Mouse (Mus musculus) urinary bladder, adult 2 months (tissue): Measurements from ENCODE around the gene Bex2. TPM values are rescaled to one million over a fixed set of nuclear protein-coding genes. Genes with fewer than 3 reads are reported as not detected.
"Not testable (repeated sequence)": the region's sequence is repeated elsewhere in the genome, so short reads cannot be mapped to it uniquely, and the experiment has no call there.

Experiments
- DNase-seq: peaks from one replicate; pipeline ENCODE4 v3.0.0; 2022; ENCODE audit warnings: low spot score
- polyA plus RNA-seq: library from polyadenylated mRNA; depleted of rRNA; stranded (reverse); fragments of >200 nt; gene quantifications from 2 replicates; pipeline ENCODE4 v1.2.3, GENCODE M21; 2012; rRNA removed

The Bex2 gene
- 1.2 and 1.4 TPM in 2 replicates for polyA plus RNA-seq

DNA sequence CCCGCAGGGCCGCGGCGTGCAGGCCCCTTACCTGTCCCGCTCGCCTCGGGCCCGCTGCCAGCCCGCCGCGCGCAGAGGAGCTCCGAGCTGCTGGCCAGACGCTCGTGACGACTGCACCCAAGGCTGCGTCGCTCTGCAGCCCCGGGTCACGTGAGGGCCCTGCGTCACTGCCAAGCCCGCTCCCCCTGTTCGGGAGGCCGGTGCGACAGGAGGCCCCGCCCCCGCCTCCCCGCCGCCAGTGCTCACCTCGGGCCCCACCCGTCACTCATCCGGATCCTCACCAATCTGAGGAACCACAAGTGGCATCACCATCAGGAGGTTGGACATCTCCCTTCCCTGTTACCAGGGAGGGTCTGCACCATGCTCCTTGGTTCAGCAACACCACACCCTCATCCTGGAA lies at the start of gene Bex2:
Gene Bex2 (minus strand): TSS at position 217 of the 400 bp plus-strand sequence.
- DNase-seq = not testable (repeated sequence)

DNA sequence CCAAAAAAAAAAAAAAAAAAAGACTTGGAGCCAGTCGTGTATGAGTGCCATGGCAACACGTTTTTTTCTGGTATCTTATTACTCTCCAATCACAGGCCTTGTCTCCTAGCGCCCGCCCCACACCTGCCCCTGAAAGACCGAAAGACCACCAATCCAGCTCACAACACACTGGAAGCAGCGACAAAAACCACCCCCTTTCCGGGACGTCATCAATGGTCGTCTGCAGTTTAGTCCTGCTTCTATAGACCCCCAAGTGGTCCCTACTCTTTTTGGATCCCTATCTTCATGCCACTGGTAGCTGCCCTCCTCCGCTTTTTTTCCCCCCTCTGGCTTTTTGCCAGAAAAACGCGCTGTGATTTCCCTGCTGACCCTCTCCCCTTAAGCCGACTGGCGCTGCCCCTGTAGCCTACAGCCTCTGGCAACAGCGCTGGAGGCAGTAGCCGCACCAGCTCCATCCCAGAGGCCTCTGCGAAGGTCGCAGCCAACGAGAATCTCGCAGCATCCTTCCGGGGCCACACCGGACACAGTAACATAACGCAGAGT lies 47.5 kb upstream of the Bex2 start:
- no peak for DNase-seq

DNA sequence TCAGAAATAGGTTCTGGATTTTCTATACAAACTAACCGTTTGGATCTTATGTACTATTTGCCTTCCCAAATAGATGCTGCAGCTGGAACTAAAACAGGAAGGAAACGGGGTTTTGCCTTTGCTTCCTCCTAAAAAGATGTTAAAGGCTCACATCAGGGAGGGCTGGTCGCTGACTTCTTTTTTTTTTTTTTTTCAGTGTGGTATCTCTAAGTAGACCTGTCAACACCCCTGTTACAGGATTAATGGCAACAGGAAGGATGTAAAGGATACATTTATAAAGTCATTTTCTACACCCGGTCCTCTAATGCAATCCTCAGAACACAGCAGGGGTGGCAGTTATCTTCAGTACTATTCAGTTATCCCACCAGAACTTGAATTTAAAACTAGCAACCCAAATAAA lies 47.0 kb upstream of the Bex2 start:
- DNase-seq = no peak

DNA sequence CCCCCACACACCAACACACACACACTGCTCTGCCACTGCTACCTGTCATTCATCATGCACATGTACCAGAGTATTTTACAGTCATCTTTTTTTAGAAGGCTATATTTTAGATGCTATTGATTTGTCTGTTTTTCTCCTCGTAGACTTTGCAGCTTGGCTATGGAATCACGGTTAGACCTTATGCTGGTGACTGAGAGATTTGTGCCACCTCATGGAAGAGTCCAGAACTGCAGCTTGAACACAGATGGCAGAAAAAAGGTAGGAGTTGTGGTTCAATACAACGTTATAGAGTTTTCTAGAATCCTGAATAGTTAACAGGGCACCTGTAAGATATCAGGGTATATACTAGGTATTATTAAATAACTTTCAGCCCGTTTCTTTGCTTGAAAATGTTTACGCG lies 39.9 kb upstream of the Bex2 start:
- no peak for DNase-seq

DNA sequence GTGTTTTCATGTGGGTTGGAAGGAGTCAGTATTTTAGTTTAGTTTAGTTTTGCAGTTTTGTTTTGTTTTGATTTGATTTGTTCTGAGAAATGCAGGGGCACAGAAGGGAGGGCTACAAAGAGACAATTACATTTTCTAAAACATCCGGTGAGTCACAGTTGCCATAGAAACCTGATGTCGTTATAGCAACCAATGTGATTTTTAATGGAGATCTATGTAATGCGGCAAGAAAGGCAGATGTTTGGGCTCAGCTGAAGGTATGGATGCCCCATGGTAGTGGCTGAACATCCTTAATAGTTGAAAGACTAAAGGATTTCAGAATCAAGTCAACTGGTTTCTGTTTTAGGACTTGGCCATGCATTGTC lies 36.7 kb upstream of the Bex2 start:
- no peak for DNase-seq

DNA sequence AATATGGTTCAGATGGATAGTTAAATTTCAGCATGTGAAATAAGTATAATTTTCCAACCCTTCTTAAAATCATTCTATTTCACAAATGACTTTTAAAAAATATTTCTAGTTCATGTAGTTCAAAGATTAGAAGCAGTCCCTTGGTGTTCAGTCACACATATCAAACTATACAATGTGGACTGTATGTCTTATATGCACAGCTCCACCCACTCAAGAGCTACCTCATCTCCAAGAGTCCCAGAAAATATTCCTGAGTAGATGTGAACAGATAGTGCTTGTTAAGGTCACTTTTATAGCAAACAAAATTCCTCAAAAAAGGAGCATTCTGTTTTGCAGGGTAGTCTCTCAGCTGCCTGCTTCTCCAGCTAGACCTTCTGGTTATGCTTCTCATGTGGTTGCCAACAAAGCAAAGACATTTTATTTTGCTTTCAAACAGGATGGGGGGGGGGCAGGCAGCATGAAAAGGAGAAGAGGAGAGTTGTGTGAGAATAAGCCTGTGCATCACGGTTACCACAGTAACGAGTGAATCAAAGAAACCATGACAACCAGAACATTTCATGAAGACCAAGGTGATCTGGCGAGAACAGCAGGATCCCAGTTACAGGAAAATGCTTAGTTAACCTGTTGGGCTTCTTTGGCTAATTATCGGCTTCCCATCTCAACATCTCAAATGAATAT lies 36.1 kb upstream of the Bex2 start:
- DNase-seq = no peak

DNA sequence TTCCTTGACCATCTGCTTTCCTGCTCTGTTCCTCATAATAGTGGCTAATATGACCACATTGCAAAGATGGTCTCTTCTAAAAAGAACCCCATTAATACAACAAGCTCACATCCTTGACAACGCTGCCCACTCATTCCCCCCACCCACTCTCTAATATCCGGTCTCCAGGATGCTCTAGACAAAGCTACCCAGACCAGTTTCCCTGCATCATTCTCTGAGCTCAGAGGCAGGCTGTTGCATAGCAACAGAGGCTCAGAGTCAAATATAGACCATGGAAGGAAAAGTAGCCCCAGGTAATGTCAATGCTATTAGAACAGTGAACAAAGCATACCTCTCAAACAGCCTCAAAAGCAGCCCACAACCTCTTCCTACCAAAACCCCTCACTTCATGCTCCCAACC lies 26.4 kb upstream of the Bex2 start:
- DNase-seq = no peak

DNA sequence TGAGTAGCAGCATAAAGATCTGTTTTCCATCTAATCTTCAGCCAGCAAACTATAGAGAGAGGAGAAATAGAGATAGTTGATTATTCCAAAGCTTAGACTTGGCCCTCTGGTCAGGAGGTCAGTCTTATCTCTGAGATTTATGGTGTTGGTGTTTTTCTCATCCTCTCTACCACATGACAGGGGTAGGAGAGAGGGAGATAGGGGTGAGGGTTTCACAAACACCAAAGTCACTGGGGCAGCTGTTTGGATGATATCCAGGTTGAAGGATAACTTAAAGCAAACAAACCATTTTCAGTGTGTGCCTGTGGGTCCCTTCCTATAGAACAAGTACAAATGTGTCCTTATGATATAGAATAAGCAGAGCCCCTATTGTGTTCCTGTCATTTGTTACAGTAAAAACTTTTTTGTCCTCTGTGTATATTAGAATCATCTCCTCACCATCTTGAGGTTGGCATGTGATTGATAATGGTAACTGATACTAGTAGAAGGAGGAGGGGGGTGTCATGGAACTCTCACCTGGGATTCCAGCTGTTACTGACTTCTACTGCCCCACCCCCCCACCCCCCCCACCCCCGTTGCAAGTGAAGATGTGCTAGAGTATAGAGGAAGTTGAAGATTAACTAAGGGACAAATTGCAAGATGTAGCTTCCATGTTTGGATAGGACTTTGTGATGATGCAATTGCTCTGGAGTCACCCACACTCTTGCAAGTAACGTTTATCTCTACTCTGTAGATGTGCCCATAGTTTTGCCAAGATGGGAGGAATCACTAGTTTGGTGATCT lies 24.7 kb upstream of the Bex2 start:
- no peak for DNase-seq

DNA sequence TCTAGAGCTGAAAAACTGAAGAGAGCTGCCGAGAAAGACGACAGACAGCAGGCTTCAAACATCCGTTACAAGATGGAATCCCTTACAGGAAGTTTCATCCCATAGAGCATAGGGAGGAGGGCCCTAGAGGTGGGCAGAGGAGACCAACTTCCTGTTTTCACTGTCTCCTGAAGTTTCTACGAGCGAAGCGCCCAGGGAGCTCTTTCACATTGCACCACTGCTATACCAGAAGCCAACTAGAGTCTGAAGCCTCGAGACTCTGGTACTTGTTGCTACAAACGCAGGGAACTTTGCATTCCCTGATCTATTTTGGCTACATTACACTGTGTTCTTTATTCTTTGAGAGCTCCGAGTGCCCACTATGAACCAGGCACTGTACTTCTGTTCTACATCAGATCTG lies 17.1 kb upstream of the Bex2 start, which contains the start of gene Nxf3:
Gene Nxf3 (minus strand): TSS at position 101 of the 400 bp plus-strand sequence.
- DNase-seq = no peak

DNA sequence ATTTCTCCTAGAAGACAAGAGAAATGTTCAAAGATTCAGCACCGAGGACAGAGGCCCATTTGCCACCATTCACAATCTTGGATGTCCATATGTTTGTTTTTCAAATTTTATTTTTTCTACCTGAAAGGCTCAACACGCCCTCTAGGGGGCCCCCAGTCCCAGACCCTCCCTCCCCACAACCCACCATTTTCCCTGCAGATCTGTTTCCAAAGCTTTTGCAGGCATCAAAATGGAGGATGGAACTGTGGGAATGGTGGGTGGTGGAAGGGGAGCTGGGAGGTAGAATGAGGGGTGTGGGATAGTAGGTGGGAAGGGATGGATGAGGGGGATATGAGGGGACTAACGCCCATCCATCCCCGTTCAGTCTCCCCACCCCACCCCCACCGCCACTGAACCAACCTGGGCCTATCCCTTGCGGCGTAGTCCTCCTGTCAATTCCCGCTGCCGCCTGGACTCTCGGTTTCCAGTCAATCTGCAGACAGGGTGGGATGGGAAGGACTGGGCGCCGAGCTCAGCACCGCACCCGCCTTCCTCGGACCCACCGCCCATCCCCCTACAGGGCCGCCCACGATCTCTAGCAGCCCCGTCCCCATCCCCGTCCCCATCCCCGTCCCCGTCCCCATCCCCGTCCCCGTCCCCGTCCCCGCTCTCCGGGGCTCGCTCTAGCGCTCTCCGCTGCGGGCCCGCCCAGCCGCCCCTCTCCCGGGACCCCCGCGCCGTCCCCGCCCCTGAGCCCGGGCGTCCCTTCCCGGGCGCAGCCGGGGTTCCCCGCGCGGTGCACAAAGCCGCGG lies 640 bp downstream of the Bex2 start:
- not testable (repeated sequence) for DNase-seq

DNA sequence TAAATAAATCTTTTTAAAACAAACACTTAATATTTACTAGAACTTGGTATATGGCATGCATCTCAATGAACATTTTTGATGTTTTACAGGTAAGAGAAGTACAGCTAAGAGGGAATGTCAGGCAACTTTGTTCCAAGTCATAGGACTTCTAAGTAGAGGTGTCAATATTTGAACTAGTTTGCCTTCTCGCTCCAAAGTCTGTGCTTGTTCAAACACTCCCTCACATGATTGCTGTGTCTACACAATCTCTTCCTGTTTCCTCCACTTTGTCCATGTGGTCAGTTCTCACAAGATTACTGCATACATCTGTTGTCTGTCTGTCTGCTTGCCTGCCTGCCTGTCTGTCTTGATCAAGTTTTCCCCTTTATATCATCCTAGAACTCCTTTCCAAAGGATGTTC lies 7.3 kb downstream of the Bex2 start:
- DNase-seq = no peak

DNA sequence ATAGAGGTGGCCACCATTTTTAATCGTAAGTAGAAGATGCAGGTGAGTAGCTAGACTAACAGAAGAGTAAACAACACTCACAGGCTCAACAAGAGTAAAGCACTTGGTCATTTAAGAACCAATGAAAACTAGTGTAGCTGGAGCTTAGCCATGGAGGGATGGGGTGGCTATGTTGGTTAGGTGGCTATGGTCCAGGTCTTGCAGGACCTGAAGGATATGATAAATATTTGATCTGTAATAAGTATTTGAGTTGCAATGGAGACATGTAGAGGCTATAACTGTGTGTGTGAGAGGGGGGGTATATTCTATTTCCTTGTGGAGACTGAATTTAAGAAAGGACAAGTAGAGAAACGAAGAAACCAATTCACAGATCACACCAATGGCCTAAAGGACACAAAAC lies 16.8 kb downstream of the Bex2 start:
- no peak for DNase-seq

DNA sequence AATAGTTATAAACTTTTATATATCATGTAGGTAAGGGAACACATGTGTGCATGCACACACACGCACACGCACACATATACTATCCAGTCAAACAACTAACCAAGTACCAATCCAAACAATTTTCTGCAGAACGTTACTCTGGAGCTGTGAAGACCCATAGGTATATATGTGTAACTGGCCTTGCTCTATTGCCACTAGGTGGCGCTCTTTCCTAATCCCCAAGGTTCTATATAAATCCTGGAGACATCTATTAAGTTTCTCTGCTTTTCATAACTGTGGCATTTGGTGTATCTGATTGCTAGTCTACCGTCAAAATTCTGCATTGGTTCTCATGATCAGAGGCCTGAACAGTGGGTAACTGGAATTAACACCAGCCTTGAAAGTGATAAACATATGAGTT lies 20.5 kb downstream of the Bex2 start:
- DNase-seq = no peak

DNA sequence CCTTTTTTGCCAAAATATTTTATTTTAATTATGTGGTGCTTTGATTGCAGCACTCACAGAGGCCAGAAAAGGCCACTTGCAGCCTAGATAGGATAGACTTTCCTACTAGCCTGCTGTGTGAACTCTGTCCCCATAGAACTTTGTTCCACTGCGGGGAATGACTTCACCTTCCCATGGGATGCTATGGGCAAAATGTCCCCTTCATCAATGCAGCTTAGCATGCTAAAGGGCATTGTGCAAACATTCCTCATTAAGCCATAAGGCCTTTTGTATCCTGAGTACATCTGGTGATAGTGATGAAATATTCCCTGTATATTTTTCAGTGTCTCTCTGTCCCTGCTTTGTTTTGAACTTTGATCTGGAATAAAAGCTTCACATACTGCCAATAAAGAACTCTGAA lies 24.3 kb downstream of the Bex2 start:
- DNase-seq = no peak

DNA sequence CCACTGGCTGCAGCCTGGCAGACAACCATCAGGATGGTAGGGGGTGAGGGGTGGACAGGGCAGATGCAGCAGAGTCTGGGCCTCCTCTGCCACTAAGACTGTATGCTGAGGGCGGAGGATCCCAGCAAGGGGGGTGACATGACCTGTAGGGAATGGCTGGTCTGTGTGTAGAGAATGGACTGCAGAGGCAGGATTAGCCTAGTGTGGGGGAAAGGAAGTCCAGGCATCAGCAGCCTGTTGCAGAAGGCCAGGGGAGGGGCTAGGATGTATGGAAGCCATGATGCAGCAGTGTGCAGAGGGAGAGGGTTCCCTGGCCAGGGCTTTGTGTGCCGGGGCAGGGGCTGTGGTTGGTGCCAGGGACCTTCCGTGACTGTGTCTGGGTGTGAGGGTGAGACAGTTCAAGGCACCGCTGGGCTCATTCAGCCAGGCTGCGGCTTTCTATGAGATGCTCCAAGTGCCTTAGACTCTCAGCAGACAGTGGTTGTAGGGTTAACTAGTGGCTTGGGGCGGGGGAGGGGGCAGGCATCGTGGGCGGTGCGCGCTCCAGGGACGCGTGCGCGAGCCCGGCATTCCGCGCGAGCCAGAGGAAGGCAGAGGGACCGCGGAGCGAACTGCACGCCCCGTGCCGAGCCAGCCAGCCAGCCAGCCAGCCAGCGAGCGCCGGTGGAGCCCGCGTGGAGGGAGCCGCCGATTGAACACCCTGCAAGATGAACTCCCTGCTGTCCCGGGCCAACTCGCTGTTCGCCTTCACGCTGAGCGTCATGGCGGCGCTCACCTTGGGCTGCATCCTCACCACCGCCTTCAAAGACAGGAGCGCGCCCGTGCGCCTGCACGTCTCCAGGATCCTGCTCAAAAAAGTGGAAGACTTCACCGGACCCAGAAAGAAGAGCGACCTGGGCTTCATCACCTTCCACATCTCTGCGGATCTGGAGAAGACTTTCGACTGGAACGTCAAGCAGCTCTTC lies 35.0 kb downstream of the Bex2 start, which contains the start of gene Arxes1:
Gene Arxes1 (plus strand): TSS at position 569 of the 965 bp plus-strand sequence.
- DNase-seq = not testable (repeated sequence)

DNA sequence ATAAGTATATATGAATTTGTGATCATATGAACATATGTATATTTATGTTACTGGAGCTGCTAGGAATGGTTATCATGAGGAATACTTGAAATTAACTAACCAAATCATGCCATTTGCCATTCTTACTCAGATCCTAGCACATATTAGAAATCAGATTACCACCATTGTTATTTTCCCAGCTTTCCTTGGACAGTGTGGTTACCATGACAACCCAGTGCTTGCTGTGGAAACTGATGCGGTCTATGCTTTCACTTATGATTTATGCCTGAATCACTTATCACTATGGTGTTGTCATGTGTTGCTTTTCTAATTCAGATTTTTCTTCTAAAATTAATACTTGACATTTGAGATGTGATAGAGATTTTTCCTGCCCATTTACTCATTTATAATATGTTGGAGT lies 37.7 kb downstream of the Bex2 start:
- no peak for DNase-seq

Other genes starting within 250 kb of the Bex2 start
- gene Gprasp2, start 229.2 kb downstream of the Bex2 start, polyA plus RNA-seq = 6.3 and 7.6 TPM in 2 replicates
- gene Arxes2, start 74.4 kb downstream of the Bex2 start, polyA plus RNA-seq = 6.0 and 10.1 TPM in 2 replicates
- gene Arxes1, start 34.9 kb downstream of the Bex2 start, polyA plus RNA-seq = 0.99 and 1.3 TPM in 2 replicates
- 0.04 and 0.08 TPM in 2 replicates for gene Nxf3, start 17.0 kb upstream of the Bex2 start, polyA plus RNA-seq
- gene Bex4, start 70.8 kb upstream of the Bex2 start, polyA plus RNA-seq = 4.7 and 6.3 TPM in 2 replicates
- 70.1 and 78.1 TPM in 2 replicates for gene Tceal8, start 104.1 kb upstream of the Bex2 start, polyA plus RNA-seq
- gene Tceal5, start 135.6 kb upstream of the Bex2 start, polyA plus RNA-seq = 4.2 and 4.3 TPM in 2 replicates
- gene Tceal7, start 146.5 kb upstream of the Bex2 start, polyA plus RNA-seq = not detected in 2 replicates
- gene Bex1, start 147.3 kb upstream of the Bex2 start, polyA plus RNA-seq = 1.8 and 2.8 TPM in 2 replicates
- 165 TPM in 2 replicates for gene Tceal9, start 176.8 kb upstream of the Bex2 start, polyA plus RNA-seq
- gene Bex3, start 202.0 kb upstream of the Bex2 start, polyA plus RNA-seq = 90.1 and 103 TPM in 2 replicates